Mouse (Mus musculus) spleen, adult 2 months (tissue): ENCODE data around the gene Gzmf. TPM values are rescaled to one million over a fixed set of nuclear protein-coding genes. Genes with fewer than 3 reads are reported as not detected.

Source experiments
- DNase-seq, 2 experiments: peaks; one replicate each; pipeline versions ENCODE4 v3.0.0 to v3.0.0-alpha.2; 2012 to 2021; ENCODE audit warnings: low spot score in 2 of 2, low read depth in 1 of 2
- H3K27ac ChIP-seq: fragments of 200-500 bp; 2 replicates; pipeline ENCODE4 v1.5.1; 2012; ENCODE audit warnings: low read length, inconsistent platforms; ENCODE audit not compliant: insufficient read depth
- H3K27me3 ChIP-seq: fragments of 200-500 bp; 2 replicates; pipeline ENCODE4 v1.6.1; 2012; ENCODE audit warnings: mild to moderate bottlenecking, moderate library complexity, low read length, inconsistent platforms; ENCODE audit not compliant: control insufficient read depth, insufficient read depth
- H3K36me3 ChIP-seq: fragments of 200-500 bp; 2 replicates; pipeline ENCODE4 v1.6.1; 2012; ENCODE audit warnings: mild to moderate bottlenecking, low read length, inconsistent platforms; ENCODE audit not compliant: control insufficient read depth, insufficient read depth
- H3K4me1 ChIP-seq: fragments of 200-500 bp; 2 replicates; pipeline ENCODE4 v1.6.1; 2011; ENCODE audit warnings: inconsistent platforms; ENCODE audit not compliant: control insufficient read depth, insufficient read depth, insufficient read length
- H3K4me3 ChIP-seq: fragments of 200-500 bp; 2 replicates; pipeline ENCODE4 v1.5.1; 2011; ENCODE audit warnings: mild to moderate bottlenecking, inconsistent platforms; ENCODE audit not compliant: insufficient read depth, insufficient read length; ENCODE audit errors: extremely low read depth
- CTCF ChIP-seq: fragments of 200-500 bp; IDR thresholded peaks from 2 replicates; pipeline ENCODE4 v1.5.1; 2011; ENCODE audit warnings: mild to moderate bottlenecking, inconsistent platforms; ENCODE audit not compliant: insufficient read depth, insufficient read length, insufficient replicate concordance; ENCODE audit errors: extremely low read depth
- POLR2A ChIP-seq: fragments of 200-500 bp; IDR thresholded peaks from 2 replicates; pipeline ENCODE4 v1.6.1; 2011; ENCODE audit warnings: low read depth, low read length, inconsistent platforms
- WGBS: fragments of 180-500 bp; shearing (Covaris S2); methylation state at CpG from one replicate; pipeline ENCODE4 v1.1.7; 2018; 5-methylcytosine and 5-hydroxymethylcytosine counted together
- polyA plus RNA-seq: library from polyadenylated mRNA; depleted of rRNA; stranded (reverse); fragments of >200 nt; gene quantifications from 2 replicates; pipeline ENCODE4 v1.2.3, GENCODE M21; 2012; rRNA removed

Gzmf gene
- polyA plus RNA-seq, 1 experiment: not detected

DNA sequence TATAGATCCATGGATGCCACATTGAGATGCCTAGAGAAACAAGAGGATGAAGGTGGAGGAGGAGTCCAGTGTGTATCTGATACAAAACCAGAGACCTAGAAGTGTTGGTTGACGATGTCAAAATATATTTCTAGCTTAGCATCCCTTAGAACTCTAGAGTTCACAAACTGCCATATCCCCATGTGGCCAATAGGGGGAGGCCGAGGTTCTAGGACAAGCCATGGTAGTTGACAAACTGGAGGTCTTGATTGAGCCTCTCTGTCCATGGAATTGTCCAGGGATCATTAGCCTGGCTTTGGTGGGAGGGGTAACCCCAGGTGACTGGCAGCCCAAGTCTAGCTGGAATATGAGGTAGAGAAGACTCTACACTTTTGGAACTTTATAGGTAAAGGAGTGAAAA, 55.9 kb downstream of the Gzmf start:
- H3K4me1 ChIP-seq: no peaks in the 10 kb centered on the region
- TF ChIP-seq CTCF: no peak
- TF ChIP-seq POLR2A: no peak
- H3K27ac ChIP-seq: no peak overlapping the region
- no peak overlapping the region for H3K4me3 ChIP-seq
- H3K36me3 ChIP-seq: no peaks in the 10 kb centered on the region
- 58% methylated on average over 2 of the region's 2 CpGs for WGBS
- no peaks in the 10 kb centered on the region for H3K27me3 ChIP-seq
- DNase-seq: no peak

Other genes with a start within 250 kb of the Gzmf start
- gene Mcpt1, start 193.4 kb downstream of the Gzmf start, polyA plus RNA-seq: 0.18 and 0.26 TPM in 2 replicates
- gene Mcpt9, start 180.9 kb downstream of the Gzmf start, polyA plus RNA-seq: not detected in 2 replicates
- gene Mcpt2, start 169.4 kb downstream of the Gzmf start, polyA plus RNA-seq: 0.12 TPM in 1 of 2 replicates, not detected in the other
- gene Mcpt4, start 149.1 kb downstream of the Gzmf start, polyA plus RNA-seq: 0.23 TPM in 2 replicates
- gene Mcpt8, start 126.1 kb downstream of the Gzmf start, polyA plus RNA-seq: 0.31 and 0.34 TPM in 2 replicates
- 1.7 and 2.0 TPM in 2 replicates for gene Ctsg, start 108.8 kb downstream of the Gzmf start, polyA plus RNA-seq
- not detected in 2 replicates for gene Gzme, start 90.8 kb downstream of the Gzmf start, polyA plus RNA-seq
- not detected in 2 replicates for gene Gzmd, start 78.8 kb downstream of the Gzmf start, polyA plus RNA-seq
- gene Gzmg, start 51.8 kb downstream of the Gzmf start, polyA plus RNA-seq: not detected in 2 replicates
- gene Gzmn, start 36.8 kb downstream of the Gzmf start, polyA plus RNA-seq: not detected in 2 replicates
- not detected in 2 replicates for gene Gzmc, start 23.2 kb upstream of the Gzmf start, polyA plus RNA-seq
- gene Gzmb, start 50.8 kb upstream of the Gzmf start, polyA plus RNA-seq: 2.6 and 2.7 TPM in 2 replicates
- not detected in 2 replicates for gene Atp12a, start 153.7 kb upstream of the Gzmf start, polyA plus RNA-seq
- gene Rnf17, start 191.2 kb upstream of the Gzmf start, polyA plus RNA-seq: 0.02 and 0.04 TPM in 2 replicates